ENCODE assay signal across 11 mouse cellular contexts in the genomic region with DNA sequence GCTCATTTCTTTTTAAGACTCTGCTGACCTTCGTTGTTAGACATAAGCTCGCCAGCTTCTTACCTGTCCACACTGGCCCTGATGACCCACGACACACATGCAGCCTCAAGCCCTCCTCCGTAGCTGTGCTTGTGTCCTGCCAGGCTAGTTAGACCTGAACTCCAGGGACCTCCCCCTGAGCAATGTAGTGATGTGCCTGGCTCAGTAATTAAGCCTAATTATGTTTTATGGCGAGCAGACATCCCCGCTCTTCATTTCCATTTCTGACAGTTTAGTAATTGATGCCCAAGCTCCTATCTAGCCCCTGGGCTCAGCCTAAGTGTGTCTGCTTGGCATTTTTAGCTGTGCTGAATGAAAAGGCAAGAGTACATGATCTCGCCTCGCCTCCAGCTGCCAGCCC. TPM values are rescaled to one million over a fixed set of nuclear protein-coding genes. Genes with fewer than 3 reads are reported as not detected.
DNase-seq lines count a peak whose midpoint lies in the region; ATAC-seq and TF ChIP-seq lines count a peak whose summit lies in the region.
"Had no signal": no experiment of that assay in that cellular context is flagged by ENCODE, and none has a peak within 500 bp of the region (broad histone marks: within the 10 kb centered on the region; RNA-seq: fewer than 3 reads in every experiment).

No protein-coding gene starts in this region.

- H3K9me3 ChIP-seq in embryonic facial prominence, embryonic 11.5 days (replicated peaks; ENCODE audit: control insufficient read depth, low read length) = no peaks in the 10 kb centered on the region
- peaks cover 11% of the 10 kb centered on the region; the same call in 1 of the 2 replicates for H3K9me3 ChIP-seq in embryonic facial prominence, embryonic 10.5 days
- H3K9me3 ChIP-seq in kidney, postnatal 0 days (replicated peaks; ENCODE audit: low read length) = no peaks in the 10 kb centered on the region
- peaks cover 6% of the 10 kb centered on the region; the same call in 1 of the 2 replicates for H3K9me3 ChIP-seq in forebrain, embryonic 13.5 days (replicated peaks)
- no peaks in the 10 kb centered on the region for H3K9me3 ChIP-seq in neural tube, embryonic 12.5 days

- H3K4me2 ChIP-seq in embryonic facial prominence, embryonic 11.5 days (ENCODE audit: low read depth, low read length) = no peak overlapping the region
- H3K4me2 ChIP-seq in kidney, postnatal 0 days (ENCODE audit: low read length) = peak overlapping the region; percentile 35
- H3K4me2 ChIP-seq in forebrain, embryonic 13.5 days = peak overlapping the region; percentile 23
- peak overlapping the region; percentile 32 for H3K4me2 ChIP-seq in neural tube, embryonic 12.5 days (replicated peaks)

- H3K4me1 ChIP-seq in embryonic facial prominence, embryonic 11.5 days (ENCODE audit: control insufficient read depth, insufficient read depth, low read length) = no peaks in the 10 kb centered on the region
- peaks cover 15% of the 10 kb centered on the region for H3K4me1 ChIP-seq in embryonic facial prominence, embryonic 10.5 days
- H3K4me1 ChIP-seq in kidney, postnatal 0 days (replicated peaks; ENCODE audit: insufficient read depth, low read length) = peaks cover 21% of the 10 kb centered on the region; the same call in 1 of the 2 replicates
- peaks cover 36% of the 10 kb centered on the region for H3K4me1 ChIP-seq in forebrain, embryonic 13.5 days
- peaks cover 23% of the 10 kb centered on the region for H3K4me1 ChIP-seq in neural tube, embryonic 12.5 days

- no peaks in the 10 kb centered on the region for H3K27me3 ChIP-seq in embryonic facial prominence, embryonic 11.5 days (ENCODE audit: control insufficient read depth, insufficient read depth, low read length)
- H3K27me3 ChIP-seq in embryonic facial prominence, embryonic 10.5 days (replicated peaks; ENCODE audit: low read depth, poor library complexity, severe bottlenecking) = no peaks in the 10 kb centered on the region
- no peaks in the 10 kb centered on the region for H3K27me3 ChIP-seq in kidney, postnatal 0 days (ENCODE audit: insufficient read depth, low read length)
- no peaks in the 10 kb centered on the region for H3K27me3 ChIP-seq in forebrain, embryonic 13.5 days
- H3K27me3 ChIP-seq in neural tube, embryonic 12.5 days (replicated peaks) = no peaks in the 10 kb centered on the region

- 69% methylated on average over 8 of the region's 8 CpGs for WGBS in embryonic facial prominence, embryonic 11.5 days
- 73% methylated on average over 8 of the region's 8 CpGs for WGBS in embryonic facial prominence, embryonic 10.5 days
- WGBS in kidney, postnatal 0 days = 59% methylated on average over 8 of the region's 8 CpGs
- WGBS in forebrain, embryonic 13.5 days = 45% methylated on average over 8 of the region's 8 CpGs
- WGBS in neural tube, embryonic 12.5 days = 52% methylated on average over 8 of the region's 8 CpGs

- ATAC-seq in embryonic facial prominence, embryonic 11.5 days (replicated peaks; ENCODE audit: insufficient number of reproducible peaks, low FRiP score, low TSS enrichment, low read depth) = 0 out of 2 replicates have a peak, but pooled peaks have one; percentile 25
- ATAC-seq in kidney, postnatal 0 days (replicated peaks; ENCODE audit: low FRiP score, low read depth) = peak; percentile 35
- peak; percentile 34; the same call in 1 of the 2 replicates for ATAC-seq in forebrain, embryonic 13.5 days
- ATAC-seq in neural tube, embryonic 12.5 days (ENCODE audit: low FRiP score, low read depth) = peak; percentile 75
- ATAC-seq: inflammation-experienced regulatory T-cells, adult 6 months had no signal

- H3K4me3 ChIP-seq in embryonic facial prominence, embryonic 11.5 days (ENCODE audit: low read depth, low read length) = no peak overlapping the region
- no peak overlapping the region for H3K4me3 ChIP-seq in embryonic facial prominence, embryonic 10.5 days
- no peak overlapping the region for H3K4me3 ChIP-seq in kidney, postnatal 0 days (replicated peaks; ENCODE audit: low read depth, low read length)
- no peak overlapping the region for H3K4me3 ChIP-seq in forebrain, embryonic 13.5 days
- H3K4me3 ChIP-seq in neural tube, embryonic 12.5 days = no peak overlapping the region

- no peak overlapping the region for H3K9ac ChIP-seq in embryonic facial prominence, embryonic 11.5 days (replicated peaks; ENCODE audit: low read length)
- H3K9ac ChIP-seq in kidney, postnatal 0 days (ENCODE audit: low read depth, low read length) = no peak overlapping the region
- no peak overlapping the region for H3K9ac ChIP-seq in forebrain, embryonic 13.5 days
- H3K9ac ChIP-seq in neural tube, embryonic 12.5 days = no peak overlapping the region

- peaks cover 18% of the 10 kb centered on the region for H3K36me3 ChIP-seq in embryonic facial prominence, embryonic 11.5 days (replicated peaks; ENCODE audit: control insufficient read depth, insufficient read depth, low read depth, low read length)
- H3K36me3 ChIP-seq in embryonic facial prominence, embryonic 10.5 days (replicated peaks) = peaks cover 85% of the 10 kb centered on the region
- H3K36me3 ChIP-seq in kidney, postnatal 0 days (ENCODE audit: insufficient read depth, low read length) = peaks cover 21% of the 10 kb centered on the region
- peaks cover 46% of the 10 kb centered on the region for H3K36me3 ChIP-seq in forebrain, embryonic 13.5 days (ENCODE audit: poor library complexity, severe bottlenecking)
- peaks cover 46% of the 10 kb centered on the region for H3K36me3 ChIP-seq in neural tube, embryonic 12.5 days

- TF ChIP-seq CTCF in kidney, postnatal 0 days (IDR thresholded peaks at IDR 0.05; ENCODE audit: low read depth) = no peak

- H3K27ac ChIP-seq in embryonic facial prominence, embryonic 11.5 days (replicated peaks; ENCODE audit: low read depth, low read length) = no peak overlapping the region
- no peak overlapping the region for H3K27ac ChIP-seq in embryonic facial prominence, embryonic 10.5 days (replicated peaks)
- H3K27ac ChIP-seq in kidney, postnatal 0 days = peak overlapping the region; percentile 60
- 0 out of 2 replicates have a peak overlapping the region, but pooled peaks have one; percentile 4 for H3K27ac ChIP-seq in forebrain, embryonic 13.5 days
- no peak overlapping the region for H3K27ac ChIP-seq in neural tube, embryonic 12.5 days

- DNase-seq in embryonic facial prominence, embryonic 11.5 days (ENCODE audit: low spot score) = no peak
- no peak for DNase-seq in embryonic facial prominence, embryonic 10.5 days (ENCODE audit: low spot score)
- DNase-seq in kidney, postnatal 0 days (ENCODE audit: low spot score) = no peak
- DNase-seq in kidney, adult 8-10 months = no peak
- DNase-seq in thymus, postnatal 36 days = no peak
- DNase-seq in cerebellum, adult 18-20 months = no peak
- DNase-seq: adrenal gland, postnatal 25 days; cerebellum, adult 9-10 months had no signal

RNA-seq across cellular contexts. Expression of a gene that starts 22.3 kb away (rescaled TPM):
- 1,087 and 1,113 TPM in 2 replicates for polyA plus RNA-seq in embryonic facial prominence, embryonic 11.5 days (2014; fragmentation: Nextera tagmentation; extraction: Ambion mirVana)
- polyA plus RNA-seq in embryonic facial prominence, embryonic 10.5 days (2016; fragmentation: Nextera tagmentation; extraction: Ambion mirVana) = 864 and 874 TPM in 2 replicates
- polyA plus RNA-seq in kidney, postnatal 0 days (2015; fragmentation: Nextera tagmentation; extraction: Ambion mirVana) = 444 and 480 TPM in 2 replicates
- 770 and 773 TPM in 2 replicates for polyA plus RNA-seq in forebrain, embryonic 13.5 days (2015; fragmentation: Nextera tagmentation; extraction: Ambion mirVana)
- polyA plus RNA-seq in neural tube, embryonic 12.5 days (2016; fragmentation: Nextera tagmentation; extraction: Ambion mirVana) = 909 and 919 TPM in 2 replicates

Comparison
In these comparisons a context has a peak if more than half of its experiments do, and no peak if none do; other contexts are left out.
1. ATAC-seq: peak in every context shown above with its lines; median percentile 75 in neural tube, embryonic 12.5 days; 35 in kidney, postnatal 0 days; 34 in forebrain, embryonic 13.5 days; 25 in embryonic facial prominence, embryonic 11.5 days.
2. H3K27ac ChIP-seq: peak in kidney, postnatal 0 days (single experiment) and forebrain, embryonic 13.5 days (single experiment); none in embryonic facial prominence, embryonic 11.5 days (single experiment), embryonic facial prominence, embryonic 10.5 days (single experiment) and neural tube, embryonic 12.5 days (single experiment).